Mouse (Mus musculus) embryonic facial prominence, embryonic 13.5 days (tissue): ENCODE results near the gene Smarce1. TPM values are rescaled to one million over a fixed set of nuclear protein-coding genes. Genes with fewer than 3 reads are reported as not detected.
"Not testable (repeated sequence)": the region's sequence is repeated elsewhere in the genome, so short reads cannot be mapped to it uniquely, and the experiment has no call there.

ENCODE experiments used
- ATAC-seq: fragments of 200-750 bp; cut with Nextera tagmentation; 2 replicates; pipeline ENCODE4 v1.8.0; 2017; ENCODE audit warnings: low read depth; ENCODE audit not compliant: insufficient number of reproducible peaks, insufficient read depth, low FRiP score, low TSS enrichment
- H3K27ac ChIP-seq: fragments of 300-500 bp; sonication (generic); 2 replicates; pipeline ENCODE4 v1.5.1; 2015; ENCODE audit warnings: moderate library complexity, mild to moderate bottlenecking, inconsistent platforms
- H3K27me3 ChIP-seq: fragments of 300-500 bp; sonication (generic); 2 replicates; pipeline ENCODE4 v1.6.1; 2015; ENCODE audit warnings: mild to moderate bottlenecking, inconsistent platforms
- H3K36me3 ChIP-seq: fragments of 300-500 bp; sonication (generic); 2 replicates; pipeline ENCODE4 v1.6.1; 2015; ENCODE audit warnings: mild to moderate bottlenecking, inconsistent platforms
- H3K4me1 ChIP-seq: fragments of 300-500 bp; sonication (generic); 2 replicates; pipeline ENCODE4 v1.6.1; 2015; ENCODE audit warnings: inconsistent platforms
- H3K4me2 ChIP-seq: fragments of 300-500 bp; sonication (generic); 2 replicates; pipeline ENCODE4 v1.6.1; 2015; ENCODE audit warnings: moderate library complexity, mild to moderate bottlenecking, inconsistent platforms
- H3K4me3 ChIP-seq: fragments of 300-500 bp; sonication (generic); 2 replicates; pipeline ENCODE4 v1.5.1; 2015; ENCODE audit warnings: mild to moderate bottlenecking, inconsistent platforms
- H3K9ac ChIP-seq: fragments of 300-500 bp; sonication (generic); 2 replicates; pipeline ENCODE4 v1.6.1; 2015; ENCODE audit warnings: mild to moderate bottlenecking, inconsistent platforms
- H3K9me3 ChIP-seq: fragments of 300-500 bp; sonication (generic); 2 replicates; pipeline ENCODE4 v1.6.1; 2016; ENCODE audit warnings: inconsistent platforms
- WGBS: fragments of 180-500 bp; shearing (Covaris S2); methylation state at CpG from one replicate; pipeline ENCODE4 v1.1.7; 2015; ENCODE audit warnings: mixed read lengths; 5-methylcytosine and 5-hydroxymethylcytosine counted together
- polyA plus RNA-seq: library from polyadenylated mRNA; unstranded; fragments of >200 nt; fragmentation: Nextera tagmentation; extraction: Ambion mirVana; gene quantifications from 2 replicates; pipeline ENCODE4 v1.2.1, GENCODE M21; 2015

Gene Smarce1
- polyA plus RNA-seq, 1 experiment from 2014 or later, result 307 TPM

DNA sequence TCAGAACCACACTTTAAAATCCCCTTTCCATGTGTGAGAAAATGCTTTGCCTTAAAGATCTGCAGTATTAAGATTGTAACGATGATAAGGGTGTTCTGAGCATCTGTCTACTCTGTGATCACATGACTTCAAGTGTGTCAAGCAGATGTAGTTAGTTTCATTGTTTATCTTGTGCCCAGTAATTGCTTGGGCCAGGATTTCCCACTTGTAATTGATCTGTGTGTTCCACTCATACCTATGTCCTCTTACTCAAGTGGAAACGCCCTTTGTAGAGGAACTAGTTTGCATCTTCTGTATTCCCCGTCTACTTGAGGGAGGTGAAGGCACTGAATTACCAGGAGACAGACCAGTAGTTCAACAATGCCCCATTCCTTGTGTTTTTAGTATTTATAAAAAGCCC lies 19.8 kb upstream of the Smarce1 start:
- Histone ChIP-seq H3K9ac (no peak overlapping the region), H3K9me3 (no peaks in the 10 kb centered on the region), H3K4me3 (no peak overlapping the region), H3K27ac (no peak overlapping the region), H3K36me3 (no peaks in the 10 kb centered on the region), H3K27me3 (no peaks in the 10 kb centered on the region), H3K4me2 (no peak overlapping the region), H3K4me1 (peaks cover 5% of the 10 kb centered on the region)
- 48% methylated on average over 3 of the region's 3 CpGs for WGBS
- ATAC-seq, result no peak

DNA sequence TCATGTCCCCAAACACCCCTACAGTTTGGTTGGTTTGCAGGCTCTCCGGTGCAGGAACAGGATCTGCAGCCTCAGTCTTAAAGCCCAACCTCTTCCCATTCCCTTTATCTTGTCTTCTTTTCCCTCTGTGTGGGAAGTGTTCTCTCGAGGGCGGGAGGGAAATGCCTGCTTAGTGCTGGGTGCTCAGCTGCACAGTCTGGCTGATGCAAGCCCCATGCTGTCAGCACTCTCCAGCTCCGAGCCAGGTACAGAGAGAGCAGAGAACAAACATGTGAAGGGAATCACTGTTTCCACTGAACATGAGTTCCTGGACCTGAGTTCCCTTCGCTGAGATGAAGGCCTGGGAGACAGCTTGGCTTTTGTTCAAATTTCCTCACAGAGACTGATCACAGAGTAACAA lies 19.4 kb upstream of the Smarce1 start:
- Histone ChIP-seq H3K4me1 (peaks cover 5% of the 10 kb centered on the region), H3K9me3 (no peaks in the 10 kb centered on the region), H3K9ac (0 out of 2 replicates have a peak overlapping the region, but pooled peaks have one; percentile 17), H3K27ac (no peak overlapping the region), H3K27me3 (no peaks in the 10 kb centered on the region), H3K4me2 (no peak overlapping the region), H3K4me3 (no peak overlapping the region), H3K36me3 (no peaks in the 10 kb centered on the region)
- no peak for ATAC-seq
- 35% methylated on average over 5 of the region's 5 CpGs for whole genome bisulfite sequencing

DNA sequence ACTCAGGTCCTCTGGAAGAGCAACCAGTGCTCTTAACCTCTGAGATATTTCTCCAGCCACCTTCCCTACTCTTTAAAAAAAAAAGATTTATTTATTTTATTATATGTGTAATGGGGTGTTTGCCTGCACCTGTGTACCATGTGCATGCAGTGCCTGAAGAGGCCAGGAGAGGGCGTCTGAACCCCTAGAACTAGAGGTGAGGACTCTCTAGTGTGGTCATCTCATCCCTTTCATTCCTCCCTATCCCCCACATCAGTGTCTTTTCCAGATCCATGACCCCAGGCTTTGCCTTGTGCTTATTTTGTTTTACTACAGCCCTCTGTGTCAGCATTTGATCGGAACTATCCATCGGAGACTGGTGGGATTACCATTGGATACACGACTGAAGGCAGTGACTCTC lies 18.3 kb upstream of the Smarce1 start:
- Histone ChIP-seq H3K4me1 (peaks cover 6% of the 10 kb centered on the region), H3K4me2 (no peak overlapping the region), H3K36me3 (no peaks in the 10 kb centered on the region), H3K27ac (no peak overlapping the region), H3K9ac (no peak overlapping the region), H3K4me3 (no peak overlapping the region), H3K27me3 (no peaks in the 10 kb centered on the region), H3K9me3 (no peaks in the 10 kb centered on the region)
- ATAC-seq, result no peak
- WGBS, result 63% methylated on average over 4 of the region's 4 CpGs

DNA sequence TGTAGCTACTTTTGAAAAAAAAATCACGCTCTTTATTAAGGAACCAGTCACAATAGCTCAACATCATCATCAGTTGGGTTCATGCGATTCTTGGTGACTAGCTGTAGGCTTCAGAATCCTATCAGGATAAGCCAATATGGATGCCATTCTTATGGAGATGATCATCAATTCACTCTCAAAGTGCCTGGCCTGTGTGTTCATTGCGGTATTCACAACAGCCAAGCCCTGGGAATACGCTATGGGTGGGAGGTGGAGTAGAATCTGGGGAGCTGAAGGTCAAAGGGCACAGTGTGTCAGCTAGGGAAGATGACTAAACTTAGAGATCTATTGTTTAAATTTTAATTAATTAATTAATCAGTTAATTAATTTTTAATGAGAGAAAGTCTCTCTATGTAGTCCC lies 17.1 kb upstream of the Smarce1 start:
- ATAC-seq, result no peak
- Histone ChIP-seq H3K27me3 (no peaks in the 10 kb centered on the region), H3K4me2 (no peak overlapping the region), H3K4me3 (no peak overlapping the region), H3K4me1 (peaks cover 12% of the 10 kb centered on the region), H3K27ac (no peak overlapping the region), H3K9ac (no peak overlapping the region), H3K9me3 (no peaks in the 10 kb centered on the region), H3K36me3 (no peaks in the 10 kb centered on the region)
- WGBS, result 96% methylated on average over 4 of the region's 4 CpGs

- not testable (repeated sequence) for H3K4me3 ChIP-seq, H3K27ac ChIP-seq, H3K4me1 ChIP-seq, H3K36me3 ChIP-seq, ATAC-seq, H3K27me3 ChIP-seq, H3K9me3 ChIP-seq, H3K9ac ChIP-seq, H3K4me2 ChIP-seq
- 47% methylated on average over 3 of the region's 3 CpGs for WGBS
These were observed 13.7 kb upstream of the Smarce1 start for GRCm38 (mm10) chr11:99244519-99244918.

DNA sequence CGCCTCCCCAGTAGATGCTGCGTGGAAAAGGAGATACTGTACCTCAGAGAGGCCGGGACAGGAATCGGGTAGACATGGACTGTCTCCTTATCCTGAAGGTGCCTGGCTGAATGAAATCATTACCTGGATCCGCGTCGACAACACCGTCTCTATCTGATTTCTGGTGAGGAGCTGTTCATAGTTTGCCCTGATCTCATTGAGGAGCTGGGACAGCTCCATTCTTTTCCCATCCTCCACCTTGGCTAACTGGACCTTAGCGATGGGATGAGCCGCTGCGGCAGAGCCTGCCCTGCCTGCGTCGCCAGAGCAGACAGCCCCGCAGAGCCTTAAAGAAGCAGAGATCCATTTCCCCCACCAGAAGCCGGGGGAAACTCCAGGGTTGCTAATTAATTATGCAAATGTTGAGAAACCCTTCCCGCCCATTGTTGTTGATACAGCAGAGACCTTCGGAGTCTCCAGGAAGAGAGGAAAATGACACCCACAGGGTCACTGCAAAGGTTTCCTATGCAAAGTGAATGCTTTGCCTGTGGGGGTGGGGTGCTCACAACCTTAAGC lies 13.1 kb upstream of the Smarce1 start, which contains the start of gene Krt222:
Gene Krt222, minus strand, starts transcription at position 266 of the 555 bp plus-strand sequence.
- no peaks in the 10 kb centered on the region for H3K9me3 ChIP-seq
- peaks cover 7% of the 10 kb centered on the region; the same call in 1 of the 2 replicates for H3K4me1 ChIP-seq
- H3K36me3 ChIP-seq, result no peaks in the 10 kb centered on the region
- 6% methylated on average over 17 of the region's 17 CpGs for WGBS
- H3K27ac ChIP-seq, result no peak within 1 kb of the TSS
- peak within 1 kb of the TSS; percentile 35 for H3K4me3 ChIP-seq
- no peak for ATAC-seq
- H3K27me3 ChIP-seq, result no peaks in the 10 kb centered on the region
- peak within 1 kb of the TSS; percentile 63 for H3K4me2 ChIP-seq
- peak within 1 kb of the TSS; percentile 61 for H3K9ac ChIP-seq

- Histone ChIP-seq H3K4me1 (peaks cover 7% of the 10 kb centered on the region; the same call in 1 of the 2 replicates), H3K27me3 (no peaks in the 10 kb centered on the region), H3K9ac (peak overlapping the region; percentile 61; the same call in 1 of the 2 replicates), H3K4me2 (peak overlapping the region; percentile 63), H3K27ac (no peak overlapping the region), H3K9me3 (no peaks in the 10 kb centered on the region), H3K4me3 (peak overlapping the region; percentile 35), H3K36me3 (no peaks in the 10 kb centered on the region)
- ATAC-seq, result no peak
- 63% methylated on average over 3 of the region's 3 CpGs for WGBS
These were observed 12.5 kb upstream of the Smarce1 start for GRCm38 (mm10) chr11:99243200-99243819.

- no peak overlapping the region for H3K27ac ChIP-seq
- 75% methylated on average over 5 of the region's 5 CpGs for WGBS
- no peak overlapping the region for H3K9ac ChIP-seq
- no peaks in the 10 kb centered on the region for H3K36me3 ChIP-seq
- ATAC-seq, result no peak
- no peak overlapping the region for H3K4me3 ChIP-seq
- no peak overlapping the region for H3K4me2 ChIP-seq
- no peaks in the 10 kb centered on the region for H3K9me3 ChIP-seq
- H3K27me3 ChIP-seq, result no peaks in the 10 kb centered on the region
- H3K4me1 ChIP-seq, result peaks cover 7% of the 10 kb centered on the region; the same call in 1 of the 2 replicates
These were observed 11.2 kb upstream of the Smarce1 start for GRCm38 (mm10) chr11:99242056-99242455.

DNA sequence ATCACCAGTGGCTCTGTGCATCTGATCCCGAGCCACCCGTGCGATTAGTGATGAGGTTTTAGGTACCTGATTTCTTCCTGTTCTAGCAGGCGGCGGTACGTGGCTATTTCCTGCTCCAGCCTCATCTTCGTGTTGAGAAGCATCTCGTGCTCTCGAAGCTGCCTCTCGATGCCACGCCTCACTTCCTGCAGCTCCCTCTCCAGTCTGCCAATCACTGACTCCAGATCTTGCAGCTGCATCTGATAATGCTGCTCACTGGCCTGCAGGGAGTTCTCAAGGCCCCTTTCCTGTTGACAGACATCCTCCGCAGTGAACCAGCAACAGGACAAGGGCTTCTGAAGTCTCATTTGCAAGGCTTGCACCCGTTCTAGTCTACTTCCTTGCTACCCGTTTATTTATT lies 7.7 kb upstream of the Smarce1 start:
- ATAC-seq, result no peak
- Histone ChIP-seq H3K4me3 (no peak overlapping the region), H3K36me3 (no peaks in the 10 kb centered on the region), H3K27ac (no peak overlapping the region), H3K27me3 (no peaks in the 10 kb centered on the region), H3K4me1 (no peaks in the 10 kb centered on the region), H3K9me3 (no peaks in the 10 kb centered on the region), H3K4me2 (no peak overlapping the region), H3K9ac (no peak overlapping the region)
- WGBS, result 52% methylated on average over 14 of the region's 14 CpGs

DNA sequence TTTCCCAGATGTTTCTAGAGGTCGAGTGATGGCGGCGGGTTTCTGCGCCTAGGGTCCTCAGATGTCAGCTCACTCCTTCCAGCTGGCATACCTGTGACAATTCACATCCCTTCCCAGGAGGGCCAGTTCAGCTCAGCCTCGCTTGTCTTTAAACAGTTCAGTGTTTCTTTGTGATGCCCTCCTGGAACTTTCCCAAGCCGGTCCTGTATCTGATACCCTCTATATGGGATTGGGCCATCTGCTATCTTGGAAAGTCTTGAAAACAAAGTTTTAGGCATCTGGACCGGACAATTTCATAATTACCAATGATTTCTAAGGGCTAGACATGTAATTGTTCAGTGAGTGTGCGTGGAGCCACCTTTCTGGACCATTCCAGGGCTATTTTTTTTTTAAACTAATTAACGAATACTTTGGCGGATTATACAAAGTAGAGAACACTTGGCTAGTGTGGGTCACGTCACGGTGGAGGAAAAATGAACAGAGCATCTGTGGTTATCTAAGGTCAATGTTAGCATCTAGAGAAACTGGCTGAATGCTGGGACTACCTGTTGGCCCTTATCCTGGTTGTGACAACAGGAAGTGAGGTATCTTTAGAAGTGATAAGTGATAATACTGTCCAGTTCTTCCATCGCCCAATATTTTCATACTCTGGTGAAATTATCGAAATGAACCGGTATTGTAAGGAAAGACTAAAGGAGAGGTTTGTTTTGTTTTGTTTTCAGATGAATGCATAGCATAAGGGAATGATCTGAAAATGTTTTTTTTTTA lies 416 bp upstream of the Smarce1 start:
- Histone ChIP-seq H3K4me1 (peaks cover 28% of the 10 kb centered on the region), H3K9me3 (no peaks in the 10 kb centered on the region), H3K27me3 (no peaks in the 10 kb centered on the region), H3K4me3 (peak overlapping the region; percentile 87), H3K4me2 (peak overlapping the region; percentile 80), H3K27ac (peak overlapping the region; percentile 99), H3K36me3 (peaks cover 16% of the 10 kb centered on the region), H3K9ac (peak overlapping the region; percentile 100)
- peak; percentile 50; the same call in 1 of the 2 replicates for ATAC-seq
- 20% methylated on average over 15 of the region's 15 CpGs for WGBS

GRCm38 (mm10) chr11:99229641-99230260 lies 1.1 kb downstream of the Smarce1 start:
- H3K27me3 ChIP-seq, result no peaks in the 10 kb centered on the region
- H3K4me3 ChIP-seq, result peak overlapping the region; percentile 87
- 0 out of 2 replicates have a peak, but pooled peaks have one; percentile 7 for ATAC-seq
- peak overlapping the region; percentile 99 for H3K27ac ChIP-seq
- H3K9ac ChIP-seq, result peak overlapping the region; percentile 100
- H3K4me2 ChIP-seq, result peak overlapping the region; percentile 80
- H3K4me1 ChIP-seq, result peaks cover 32% of the 10 kb centered on the region
- H3K36me3 ChIP-seq, result peaks cover 25% of the 10 kb centered on the region
- WGBS, result under 1% methylated on average over 31 of the region's 31 CpGs
- H3K9me3 ChIP-seq, result no peaks in the 10 kb centered on the region
